Mouse (Mus musculus): ENCODE data around the gene Nprl2.

Nprl2 gene

GRCm38 (mm10) chr9:107541474-107542351, at the start of gene Nprl2, which contains the start of gene Cyb561d2:
Nprl2 (plus strand) TSS chr9:107542226.
Cyb561d2 (minus strand) TSS chr9:107542193.
- peak; percentile 96 for DNase-seq (ENCODE audit: low spot score)

- no peak for DNase-seq (ENCODE audit: low spot score)
Measured at GRCm38 (mm10) chr9:107493511-107493910, 48.5 kb upstream of the Nprl2 start.

DNA sequence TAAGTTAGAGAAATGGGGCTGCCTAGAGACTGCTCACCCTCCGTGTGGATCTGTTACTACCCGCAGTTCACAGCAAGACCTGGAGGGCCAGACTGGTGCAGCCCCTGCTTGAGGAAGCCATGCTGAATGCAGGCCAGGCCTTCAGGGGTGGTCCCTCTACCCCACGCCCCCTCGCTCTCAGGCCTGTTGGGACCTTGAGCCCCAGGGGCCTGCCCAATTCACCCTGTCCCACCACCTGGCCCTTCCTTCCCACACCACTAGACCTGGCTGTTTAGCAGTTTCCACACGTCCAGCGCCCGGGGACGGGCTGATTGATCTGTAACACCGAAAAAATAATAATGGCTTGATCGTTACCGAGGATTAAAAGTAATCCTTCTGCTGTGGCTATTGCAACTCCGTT, 47.8 kb upstream of the Nprl2 start:
- no peak for DNase-seq (ENCODE audit: low spot score)

DNA sequence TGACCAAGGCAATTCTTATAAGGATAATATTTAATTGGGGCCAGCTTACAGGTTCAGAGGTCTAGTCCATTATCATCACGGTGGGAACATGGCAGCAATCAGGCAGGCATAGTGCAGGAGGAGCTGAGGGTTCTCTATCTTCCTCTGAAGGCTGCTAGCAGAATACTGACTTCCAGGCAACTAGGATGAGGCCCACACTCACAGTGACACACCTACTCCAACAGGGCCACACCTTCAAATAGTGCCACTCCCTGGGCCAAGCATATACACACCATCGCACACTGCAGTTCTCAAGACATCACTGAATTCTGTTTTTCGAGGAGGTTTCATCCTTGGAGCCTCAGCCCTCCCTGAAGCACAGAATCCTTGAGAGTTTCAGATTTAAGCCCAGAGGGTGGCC, 45.7 kb upstream of the Nprl2 start:
- DNase-seq (ENCODE audit: low spot score) = no peak

GRCm38 (mm10) chr9:107500708-107501286, 41.2 kb upstream of the Nprl2 start:
- no peak for DNase-seq (ENCODE audit: low spot score)

GRCm38 (mm10) chr9:107502131-107502846, 39.7 kb upstream of the Nprl2 start:
- DNase-seq (ENCODE audit: low spot score) = no peak

GRCm38 (mm10) chr9:107504662-107505537, 37.1 kb upstream of the Nprl2 start:
- peak; percentile 62 for DNase-seq (ENCODE audit: low spot score)

DNA sequence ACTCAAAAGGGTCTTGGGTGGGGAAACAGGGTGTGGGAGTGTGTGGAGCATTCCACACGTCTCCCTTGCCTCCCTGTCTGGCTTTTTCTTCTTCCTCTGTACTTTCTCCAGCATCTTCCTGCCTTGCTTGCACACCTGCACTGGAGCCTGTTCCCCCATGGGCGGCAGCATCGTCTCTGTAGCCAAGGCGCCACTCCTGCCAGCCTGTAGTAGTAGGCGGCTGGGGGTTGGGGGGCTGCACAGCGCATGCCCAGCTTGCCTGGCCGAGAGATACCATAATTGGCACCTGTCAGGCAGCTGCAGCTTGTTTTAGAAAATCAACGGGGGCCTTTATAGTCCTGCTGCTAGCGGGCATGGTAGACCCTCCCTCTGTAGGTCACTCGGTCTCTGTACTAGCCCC, 33.8 kb upstream of the Nprl2 start:
- no peak for DNase-seq (ENCODE audit: low spot score)

DNA sequence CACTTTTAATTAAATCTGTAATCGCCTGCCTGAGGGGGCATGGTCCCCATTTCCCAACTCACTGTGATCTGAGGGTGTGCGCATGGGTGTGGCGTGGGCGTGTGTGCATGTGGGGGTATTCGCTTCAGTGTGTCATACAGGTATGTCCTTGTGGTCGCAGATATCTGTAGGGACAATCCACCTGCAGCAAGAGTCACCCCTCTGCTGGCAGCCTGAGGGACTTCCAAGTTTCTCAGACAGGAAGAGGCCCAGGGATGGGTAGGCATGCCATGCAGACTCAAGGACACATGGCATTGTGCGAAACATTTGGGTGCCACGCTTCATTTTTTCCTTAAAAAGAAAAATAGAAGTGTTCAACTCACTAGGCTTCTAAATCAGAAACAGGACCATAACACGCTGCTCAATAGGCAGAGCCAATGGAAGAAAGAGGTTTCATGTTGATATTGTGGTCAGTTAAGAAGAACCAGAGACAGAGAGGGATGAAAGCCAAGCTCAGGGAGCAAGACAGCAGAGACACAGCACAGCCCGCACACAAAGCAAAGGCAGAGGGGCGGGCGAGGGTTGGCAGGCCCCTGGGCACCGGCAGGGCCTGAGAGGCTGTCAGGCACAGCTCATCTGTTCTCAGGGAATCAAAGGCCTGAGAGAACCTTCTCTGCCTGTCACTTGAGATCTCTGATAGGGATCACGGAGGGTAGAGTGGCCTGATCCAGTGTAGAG, 31.5 kb upstream of the Nprl2 start:
- no peak for DNase-seq (ENCODE audit: low spot score)

- DNase-seq (ENCODE audit: low spot score) = no peak
Measured at GRCm38 (mm10) chr9:107511436-107511835, 30.6 kb upstream of the Nprl2 start.

DNA sequence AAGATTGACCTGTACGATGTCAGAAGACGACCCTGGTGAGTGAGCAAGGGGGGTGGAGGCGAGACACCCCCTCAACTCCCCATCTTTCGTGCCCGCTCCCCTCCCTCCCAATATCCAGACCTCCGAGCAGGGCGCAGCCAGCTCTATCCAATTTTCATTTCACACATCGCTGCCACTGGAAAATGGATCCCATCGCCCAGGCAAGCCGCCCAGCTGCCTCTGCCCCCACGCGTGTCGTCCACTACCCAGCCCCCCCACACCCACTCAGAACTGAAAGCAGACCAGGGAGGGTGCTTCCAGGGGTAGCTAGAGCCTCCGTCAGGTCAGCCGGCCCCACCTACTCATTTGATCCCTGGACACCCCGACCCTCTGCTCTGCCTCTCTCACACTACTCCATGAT, 29.7 kb upstream of the Nprl2 start:
- DNase-seq (ENCODE audit: low spot score) = no peak

- DNase-seq (ENCODE audit: low spot score) = peak; percentile 94
Measured at GRCm38 (mm10) chr9:107514303-107514955, 27.6 kb upstream of the Nprl2 start.

DNA sequence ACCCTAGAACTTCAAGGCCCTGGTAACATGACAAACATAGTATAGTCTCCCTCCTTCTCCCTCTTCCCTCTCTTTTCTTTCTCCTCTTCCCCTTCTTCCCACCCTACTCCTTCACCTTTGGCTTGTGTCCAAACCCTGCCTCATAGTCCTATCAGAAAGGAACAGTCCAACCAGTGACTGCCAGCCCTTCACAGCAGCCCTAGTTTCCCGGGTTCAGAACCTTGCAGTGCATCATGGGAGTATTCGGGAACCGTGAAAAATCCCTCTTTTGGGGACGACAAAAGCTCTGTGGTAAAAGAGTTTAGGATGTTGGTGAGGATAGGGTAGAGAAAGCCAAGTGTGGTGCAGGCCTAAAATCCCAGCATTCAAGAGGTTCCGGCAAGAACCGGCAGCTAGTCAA, 21.7 kb upstream of the Nprl2 start:
- DNase-seq (ENCODE audit: low spot score) = no peak

- no peak for DNase-seq (ENCODE audit: low spot score)
Measured at GRCm38 (mm10) chr9:107521190-107521589, 20.8 kb upstream of the Nprl2 start.

GRCm38 (mm10) chr9:107521711-107522399, 20.2 kb upstream of the Nprl2 start:
- DNase-seq (ENCODE audit: low spot score) = no peak

GRCm38 (mm10) chr9:107522400-107522711, 19.7 kb upstream of the Nprl2 start:
- no peak for DNase-seq (ENCODE audit: low spot score)

DNA sequence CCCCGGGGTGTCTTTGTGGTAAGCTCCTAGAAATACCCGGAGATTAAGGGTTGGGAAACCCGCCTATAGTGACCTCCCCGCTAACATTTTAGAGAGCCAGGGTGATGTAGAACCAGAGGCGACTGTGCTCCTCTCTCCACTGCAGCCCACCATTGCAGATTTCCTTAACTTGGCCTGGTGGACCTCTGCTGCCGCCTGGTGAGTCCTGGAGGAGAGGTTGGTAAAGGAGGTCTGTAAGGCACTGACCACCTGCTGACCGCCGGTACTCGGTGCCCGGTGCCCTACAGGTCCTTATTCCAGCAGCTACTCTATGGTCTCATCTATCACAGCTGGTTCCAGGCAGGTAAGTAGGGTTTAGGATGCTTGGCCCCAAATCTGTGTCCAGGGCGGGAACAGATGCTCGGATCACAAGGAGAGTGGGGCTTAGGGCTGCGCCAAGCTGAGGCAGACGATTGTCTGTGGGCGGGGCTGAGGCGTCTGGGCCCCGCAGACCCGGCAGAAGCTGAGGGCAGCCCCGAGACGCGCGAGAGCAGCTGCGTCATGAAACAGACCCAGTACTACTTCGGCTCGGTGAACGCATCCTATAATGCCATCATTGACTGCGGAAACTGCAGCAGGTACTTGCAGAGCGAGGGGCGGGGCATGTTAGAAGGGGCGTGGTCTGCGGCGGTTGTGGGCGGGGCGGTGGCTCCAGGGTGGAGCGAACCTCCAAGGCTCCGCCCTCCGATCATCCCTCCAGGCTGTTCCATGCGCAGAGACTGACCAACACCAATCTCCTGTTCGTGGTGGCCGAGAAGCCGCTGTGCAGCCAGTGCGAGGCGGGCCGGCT, 15.6 kb upstream of the Nprl2 start:
- DNase-seq (ENCODE audit: low spot score) = peak; percentile 95

DNA sequence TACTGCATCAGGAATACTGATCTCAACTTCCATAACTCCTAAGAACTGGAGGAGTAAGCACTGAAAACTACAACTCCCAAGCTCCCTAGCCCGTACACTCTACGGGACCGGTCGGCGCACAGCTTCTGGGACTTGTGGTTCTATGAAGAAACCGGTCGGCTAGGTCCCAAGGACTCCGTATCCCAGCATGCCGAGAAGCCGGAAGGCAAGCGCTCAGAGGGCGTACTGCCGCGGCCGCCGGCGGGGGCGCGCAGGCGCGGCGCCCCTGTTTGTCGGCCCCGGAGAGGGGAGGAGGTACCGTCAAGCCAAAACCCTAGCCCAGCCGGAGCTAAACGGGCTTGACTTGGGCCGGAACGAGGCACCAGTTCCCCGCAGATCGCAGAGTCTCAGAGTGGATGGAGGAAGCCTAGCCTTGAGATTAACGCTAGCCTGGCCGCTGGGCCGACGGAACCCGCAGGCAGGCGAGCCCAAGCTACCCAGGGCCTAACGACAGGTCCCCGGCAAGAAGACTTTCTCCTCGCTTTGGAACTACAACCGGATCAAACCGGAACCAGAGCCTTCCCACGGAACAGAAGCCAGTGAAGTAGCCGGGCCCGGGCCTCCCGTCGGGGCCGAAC, 8.1 kb upstream of the Nprl2 start, which contains the start of gene Tmem115:
TSS of gene Tmem115 (plus strand) at position 155 of the 617 bp plus-strand sequence.
- peak; percentile 87 for DNase-seq (ENCODE audit: low spot score)

Data from testis, postnatal 10 days (tissue).